Mouse (Mus musculus): ENCODE measurements at regions not wholly inside any gene's neighbourhood (a gene's known extent, or its start where the extent isn't known, plus 50 kb on each side); places are given as distances from the start of the nearest gene placed in this dataset.
A peak's percentile ranks its signal among the peaks of the same experiment; 100 is the strongest.

GRCm38 (mm10) chr1:73839351-73839750, 284.9 kb downstream of the Tns1 start:
- Histone ChIP-seq H3K4me1 (replicated peaks; ENCODE audit: control insufficient read depth, insufficient read depth, low read length) (no peaks in the 10 kb centered on the region), H3K9me3 (ENCODE audit: control insufficient read depth, low read length) (no peaks in the 10 kb centered on the region), H3K4me2 (ENCODE audit: low read depth, low read length, severe bottlenecking) (no peak overlapping the region), H3K27me3 (ENCODE audit: control insufficient read depth, insufficient read depth, low read length) (no peaks in the 10 kb centered on the region), H3K4me3 (ENCODE audit: low read depth, low read length) (no peak overlapping the region), H3K36me3 (ENCODE audit: control insufficient read depth, insufficient read depth, low read length) (no peaks in the 10 kb centered on the region), H3K9ac (ENCODE audit: low read length) (no peak overlapping the region), H3K27ac (ENCODE audit: low read depth, low read length) (no peak overlapping the region)
- ATAC-seq (replicated peaks; ENCODE audit: low FRiP score) (no peak), DNase-seq (ENCODE audit: low spot score) (no peak)
- WGBS, result 81% methylated on average over 2 of the region's 2 CpGs

- H3K27ac ChIP-seq (ENCODE audit: low read depth, low read length), result no peak overlapping the region
- no peak overlapping the region for H3K4me3 ChIP-seq (ENCODE audit: low read depth, low read length)
- H3K9ac ChIP-seq (ENCODE audit: low read length), result no peak overlapping the region
- no peaks in the 10 kb centered on the region for H3K9me3 ChIP-seq (ENCODE audit: control insufficient read depth, low read length)
- H3K27me3 ChIP-seq (ENCODE audit: control insufficient read depth, insufficient read depth, low read length), result no peaks in the 10 kb centered on the region
- DNase-seq (ENCODE audit: low spot score) (no peak), ATAC-seq (replicated peaks; ENCODE audit: low FRiP score) (no peak)
- no peaks in the 10 kb centered on the region for H3K36me3 ChIP-seq (ENCODE audit: control insufficient read depth, insufficient read depth, low read length)
- no peak overlapping the region for H3K4me2 ChIP-seq (ENCODE audit: low read depth, low read length, severe bottlenecking)
- H3K4me1 ChIP-seq (replicated peaks; ENCODE audit: control insufficient read depth, insufficient read depth, low read length), result no peaks in the 10 kb centered on the region
Measured at GRCm38 (mm10) chr1:73836680-73837079, 287.6 kb downstream of the Tns1 start.

- no peak for DNase-seq (ENCODE audit: low spot score)
- Histone ChIP-seq H3K9ac (ENCODE audit: low read length) (no peak overlapping the region), H3K36me3 (ENCODE audit: control insufficient read depth, insufficient read depth, low read length) (no peaks in the 10 kb centered on the region), H3K4me1 (replicated peaks; ENCODE audit: control insufficient read depth, insufficient read depth, low read length) (no peaks in the 10 kb centered on the region), H3K4me3 (ENCODE audit: low read depth, low read length) (no peak overlapping the region), H3K9me3 (ENCODE audit: control insufficient read depth, low read length) (no peaks in the 10 kb centered on the region), H3K27ac (ENCODE audit: low read depth, low read length) (no peak overlapping the region), H3K4me2 (ENCODE audit: low read depth, low read length, severe bottlenecking) (no peak overlapping the region), H3K27me3 (ENCODE audit: control insufficient read depth, insufficient read depth, low read length) (no peaks in the 10 kb centered on the region)
- no peak for ATAC-seq (replicated peaks; ENCODE audit: low FRiP score)
- WGBS, result 93% methylated on average over 1 of the region's 1 CpGs
Measured at GRCm38 (mm10) chr1:73834566-73834965, 289.7 kb downstream of the Tns1 start.

GRCm38 (mm10) chr1:73830486-73831132, 293.6 kb downstream of the Tns1 start:
- DNase-seq (ENCODE audit: low spot score) (no peak), ATAC-seq (replicated peaks; ENCODE audit: low FRiP score) (no peak)
- Histone ChIP-seq H3K27ac (ENCODE audit: low read depth, low read length) (no peak overlapping the region), H3K4me3 (ENCODE audit: low read depth, low read length) (no peak overlapping the region), H3K4me2 (ENCODE audit: low read depth, low read length, severe bottlenecking) (no peak overlapping the region), H3K27me3 (ENCODE audit: control insufficient read depth, insufficient read depth, low read length) (no peaks in the 10 kb centered on the region), H3K9me3 (ENCODE audit: control insufficient read depth, low read length) (no peaks in the 10 kb centered on the region), H3K4me1 (replicated peaks; ENCODE audit: control insufficient read depth, insufficient read depth, low read length) (peaks cover 5% of the 10 kb centered on the region; the same call in 1 of the 2 replicates), H3K9ac (ENCODE audit: low read length) (no peak overlapping the region), H3K36me3 (ENCODE audit: control insufficient read depth, insufficient read depth, low read length) (no peaks in the 10 kb centered on the region)
- whole genome bisulfite sequencing, result 70% methylated on average over 9 of the region's 9 CpGs

GRCm38 (mm10) chr1:73828996-73829395, 295.3 kb downstream of the Tns1 start:
- H3K36me3 ChIP-seq (ENCODE audit: control insufficient read depth, insufficient read depth, low read length), result no peaks in the 10 kb centered on the region
- no peak overlapping the region for H3K4me2 ChIP-seq (ENCODE audit: low read depth, low read length, severe bottlenecking)
- WGBS, result 64% methylated on average over 10 of the region's 10 CpGs
- H3K4me1 ChIP-seq (replicated peaks; ENCODE audit: control insufficient read depth, insufficient read depth, low read length), result peaks cover 6% of the 10 kb centered on the region; the same call in 1 of the 2 replicates
- H3K4me3 ChIP-seq (ENCODE audit: low read depth, low read length), result no peak overlapping the region
- H3K27me3 ChIP-seq (ENCODE audit: control insufficient read depth, insufficient read depth, low read length), result no peaks in the 10 kb centered on the region
- H3K27ac ChIP-seq (ENCODE audit: low read depth, low read length), result no peak overlapping the region
- H3K9ac ChIP-seq (ENCODE audit: low read length), result no peak overlapping the region
- ATAC-seq (replicated peaks; ENCODE audit: low FRiP score), result no peak
- DNase-seq (ENCODE audit: low spot score), result no peak
- H3K9me3 ChIP-seq (ENCODE audit: control insufficient read depth, low read length), result no peaks in the 10 kb centered on the region

- Histone ChIP-seq H3K4me3 (ENCODE audit: low read depth, low read length) (no peak overlapping the region), H3K9ac (ENCODE audit: low read length) (0 out of 2 replicates have a peak overlapping the region, but pooled peaks have one; percentile 7), H3K27ac (ENCODE audit: low read depth, low read length) (peak overlapping the region; percentile 41), H3K4me1 (replicated peaks; ENCODE audit: control insufficient read depth, insufficient read depth, low read length) (peaks cover 6% of the 10 kb centered on the region; the same call in 1 of the 2 replicates), H3K27me3 (ENCODE audit: control insufficient read depth, insufficient read depth, low read length) (no peaks in the 10 kb centered on the region), H3K36me3 (ENCODE audit: control insufficient read depth, insufficient read depth, low read length) (no peaks in the 10 kb centered on the region), H3K4me2 (ENCODE audit: low read depth, low read length, severe bottlenecking) (peak overlapping the region; percentile 24; the same call in 1 of the 2 replicates), H3K9me3 (ENCODE audit: control insufficient read depth, low read length) (no peaks in the 10 kb centered on the region)
- peak; percentile 86 for ATAC-seq (replicated peaks; ENCODE audit: low FRiP score)
- 35% methylated on average over 15 of the region's 15 CpGs for WGBS
- peak; percentile 93 for DNase-seq (ENCODE audit: low spot score)
Measured at GRCm38 (mm10) chr1:73826243-73826930, 297.9 kb downstream of the Tns1 start.

GRCm38 (mm10) chr1:73824406-73825184, 299.7 kb downstream of the Tns1 start:
- WGBS, result 65% methylated on average over 8 of the region's 8 CpGs
- ATAC-seq (replicated peaks; ENCODE audit: low FRiP score), result no peak
- Histone ChIP-seq H3K4me2 (ENCODE audit: low read depth, low read length, severe bottlenecking) (no peak overlapping the region), H3K9me3 (ENCODE audit: control insufficient read depth, low read length) (no peaks in the 10 kb centered on the region), H3K27me3 (ENCODE audit: control insufficient read depth, insufficient read depth, low read length) (no peaks in the 10 kb centered on the region), H3K9ac (ENCODE audit: low read length) (no peak overlapping the region), H3K27ac (ENCODE audit: low read depth, low read length) (no peak overlapping the region), H3K4me1 (replicated peaks; ENCODE audit: control insufficient read depth, insufficient read depth, low read length) (peaks cover 6% of the 10 kb centered on the region; the same call in 1 of the 2 replicates), H3K4me3 (ENCODE audit: low read depth, low read length) (no peak overlapping the region), H3K36me3 (ENCODE audit: control insufficient read depth, insufficient read depth, low read length) (no peaks in the 10 kb centered on the region)
- DNase-seq (ENCODE audit: low spot score), result no peak

- peaks cover 6% of the 10 kb centered on the region; the same call in 1 of the 2 replicates for H3K4me1 ChIP-seq (replicated peaks; ENCODE audit: control insufficient read depth, insufficient read depth, low read length)
- no peak overlapping the region for H3K9ac ChIP-seq (ENCODE audit: low read length)
- no peak overlapping the region for H3K4me3 ChIP-seq (ENCODE audit: low read depth, low read length)
- DNase-seq (ENCODE audit: low spot score) (no peak), ATAC-seq (replicated peaks; ENCODE audit: low FRiP score) (no peak)
- no peaks in the 10 kb centered on the region for H3K36me3 ChIP-seq (ENCODE audit: control insufficient read depth, insufficient read depth, low read length)
- H3K27ac ChIP-seq (ENCODE audit: low read depth, low read length), result no peak overlapping the region
- no peaks in the 10 kb centered on the region for H3K27me3 ChIP-seq (ENCODE audit: control insufficient read depth, insufficient read depth, low read length)
- no peak overlapping the region for H3K4me2 ChIP-seq (ENCODE audit: low read depth, low read length, severe bottlenecking)
- H3K9me3 ChIP-seq (ENCODE audit: control insufficient read depth, low read length), result no peaks in the 10 kb centered on the region
- WGBS, result 88% methylated on average over 10 of the region's 10 CpGs
Measured at GRCm38 (mm10) chr1:73823726-73824125, 300.5 kb downstream of the Tns1 start.

All from forebrain, embryonic 11.5 days (tissue).